Mouse (Mus musculus) lung, postnatal 0 days (tissue): Measurements from ENCODE around the gene Golga2.

ENCODE experiments used
- CTCF ChIP-seq: IDR thresholded peaks from 2 replicates; pipeline ENCODE4 v1.5.1; 2016; ENCODE audit warnings: antibody characterized with exemption, mild to moderate bottlenecking
- EP300 ChIP-seq: IDR thresholded peaks from 2 replicates; pipeline ENCODE4 v1.6.1; 2016; ENCODE audit warnings: antibody characterized with exemption, mild to moderate bottlenecking, control low read depth

DNA sequence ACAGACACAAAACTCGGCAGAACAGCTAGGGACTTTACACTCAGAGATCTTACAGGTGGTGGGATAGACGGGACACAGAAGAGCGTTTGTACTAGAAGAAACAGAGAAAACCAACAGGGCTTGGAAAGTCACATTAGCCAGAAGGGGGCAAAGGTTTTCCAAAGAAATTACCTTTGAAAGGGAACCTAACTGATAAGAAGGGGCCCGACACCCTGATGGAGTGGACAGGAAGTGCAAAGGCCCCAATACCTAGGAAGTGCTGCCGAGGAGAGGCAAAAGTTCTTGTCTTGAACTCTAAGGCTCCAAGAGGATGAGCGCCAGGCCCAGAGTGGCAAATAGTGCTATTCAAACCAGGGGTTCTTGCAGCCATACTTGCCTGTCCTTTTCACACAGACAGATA is 66.7 kb downstream of the Golga2 start:
- TF ChIP-seq CTCF (no peak), EP300 (no peak)
